Mouse (Mus musculus) layer of hippocampus, postnatal 14 days (tissue): ENCODE measurements around the gene Hmgn1. TPM values are rescaled to one million over a fixed set of nuclear protein-coding genes. Genes with fewer than 3 reads are reported as not detected.
"Not testable (repeated sequence)": the region's sequence is repeated elsewhere in the genome, so short reads cannot be mapped to it uniquely, and the experiment has no call there.

ENCODE experiments used
- DNase-seq, 2 experiments: peaks; one replicate each; pipeline ENCODE4 v3.0.0; 2021 to 2022; ENCODE audit warnings: low spot score in 2 of 2, mixed read lengths in 1 of 2
- total RNA-seq, 2 experiments: library from RNA; stranded (reverse); gene quantifications; 2 replicates each; pipeline ENCODE4 v1.2.3; 2021

Gene Hmgn1
- total RNA-seq, 2 experiments from 2014 or later, result 69.3 to 81.1 TPM

GRCm38 (mm10) chr16:96128466-96128865, 937 bp upstream of the Hmgn1 start:
- no peak for DNase-seq

- no peak for DNase-seq
These were observed 257 bp downstream of the Hmgn1 start for GRCm38 (mm10) chr16:96127288-96127656.

- no peak for DNase-seq
These were observed 801 bp downstream of the Hmgn1 start for GRCm38 (mm10) chr16:96126684-96127171.

DNA sequence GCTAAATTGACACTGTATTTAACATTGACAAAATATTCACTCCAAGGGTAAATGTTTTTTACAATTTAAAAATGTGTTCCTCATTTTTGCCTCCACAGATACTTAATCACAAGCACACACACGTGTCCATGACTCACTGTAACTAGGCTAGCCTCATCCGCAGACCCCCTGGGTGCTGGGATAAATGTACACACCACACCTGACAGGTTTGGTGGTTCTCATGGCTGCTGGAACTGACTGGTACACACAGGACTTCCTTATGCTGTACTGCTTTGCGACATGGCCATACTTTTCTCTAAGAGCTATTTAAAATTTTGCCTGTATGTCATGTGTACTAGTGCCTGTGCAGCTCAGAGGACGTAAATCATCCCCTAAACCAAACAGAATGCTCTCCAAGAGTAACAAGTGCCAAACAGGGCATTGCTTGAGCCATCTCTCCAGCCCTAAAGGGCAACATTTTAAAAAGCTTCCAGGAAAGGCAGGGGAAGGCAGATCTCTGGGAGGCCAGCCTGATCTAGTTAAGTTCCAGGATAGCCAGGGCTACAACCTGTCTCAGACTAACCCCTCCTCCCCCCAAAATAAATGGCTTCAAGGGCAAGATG, 7.4 kb downstream of the Hmgn1 start:
- no peak for DNase-seq

- DNase-seq, result no peak
These were observed 12.8 kb downstream of the Hmgn1 start for GRCm38 (mm10) chr16:96114729-96115128.

DNA sequence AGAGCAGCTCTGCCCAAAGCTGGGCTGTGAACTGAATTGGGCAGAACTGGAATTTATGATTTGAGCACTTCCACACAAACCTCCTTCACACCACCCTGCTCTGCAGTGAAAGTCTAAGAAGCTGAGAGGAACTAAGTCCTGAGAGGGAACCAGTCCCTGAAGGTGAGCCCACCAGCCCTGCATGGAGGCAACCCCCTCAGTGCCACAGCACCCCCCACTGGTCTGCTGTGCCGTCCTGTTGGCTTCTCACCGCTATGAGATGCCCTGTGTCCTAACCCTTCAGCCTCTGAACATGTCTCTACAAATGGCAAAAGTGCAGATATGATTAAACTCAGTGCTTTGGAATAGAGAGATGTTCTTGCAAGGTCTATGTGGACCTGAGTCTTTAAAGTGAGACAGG, 14.8 kb downstream of the Hmgn1 start:
- DNase-seq, result no peak

DNA sequence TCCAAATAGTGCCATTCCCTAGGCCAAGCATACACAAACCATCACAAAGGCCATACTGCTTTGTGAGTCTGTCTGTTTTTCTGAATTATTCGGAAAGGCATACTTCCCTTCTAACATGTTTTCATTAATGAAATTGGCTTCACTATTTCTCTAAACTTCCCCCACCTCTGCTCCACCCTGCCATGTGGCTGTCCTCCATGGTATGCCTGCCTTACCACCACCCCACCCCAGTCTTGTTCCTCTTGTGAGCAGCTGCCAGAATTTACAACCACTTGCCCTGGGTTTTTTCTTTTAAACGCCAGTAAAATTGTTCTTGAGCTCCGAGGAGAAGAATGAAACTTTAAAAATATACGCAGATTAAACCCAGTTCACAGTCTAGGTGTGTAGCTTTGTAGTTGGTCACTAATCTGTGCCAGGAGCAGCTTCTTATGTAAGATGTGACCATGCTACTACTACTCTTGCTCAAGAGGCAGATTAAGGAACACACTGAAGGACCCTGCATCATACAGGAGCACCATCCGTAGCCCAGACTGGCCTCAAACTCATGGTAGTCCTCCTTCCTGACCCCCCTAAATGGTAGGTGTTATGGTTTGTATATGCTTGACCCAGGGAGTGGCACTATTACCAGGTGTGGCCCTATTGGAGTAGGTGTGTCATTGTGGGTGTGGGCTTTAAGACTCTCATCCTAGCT, 16.7 kb downstream of the Hmgn1 start:
- no peak for DNase-seq

- no peak for DNase-seq
These were observed 17.9 kb downstream of the Hmgn1 start for GRCm38 (mm10) chr16:96109673-96110072.

- no peak for DNase-seq
These were observed 24.5 kb downstream of the Hmgn1 start for GRCm38 (mm10) chr16:96103036-96103435.

DNA sequence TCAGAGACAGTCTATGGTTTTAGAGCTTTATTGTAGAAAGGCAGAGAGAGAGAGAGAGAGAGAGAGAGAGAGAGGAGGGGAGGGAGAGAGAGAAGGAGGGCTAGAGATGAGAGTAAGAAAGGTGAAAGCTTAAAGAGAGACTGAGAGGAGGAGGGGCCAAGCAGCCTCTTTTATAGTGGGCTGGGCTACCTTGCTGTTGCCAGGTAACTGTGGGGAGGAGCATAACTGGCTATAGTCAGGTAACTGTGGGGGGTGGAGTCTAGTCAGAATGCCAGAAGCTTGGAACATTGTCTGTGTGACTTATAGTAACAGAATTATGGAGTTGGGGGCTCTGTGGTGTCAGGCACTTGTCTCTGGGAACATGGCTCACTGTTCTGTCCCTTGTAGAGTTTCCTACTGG, 29.7 kb downstream of the Hmgn1 start:
- DNase-seq, result not testable (repeated sequence)

DNA sequence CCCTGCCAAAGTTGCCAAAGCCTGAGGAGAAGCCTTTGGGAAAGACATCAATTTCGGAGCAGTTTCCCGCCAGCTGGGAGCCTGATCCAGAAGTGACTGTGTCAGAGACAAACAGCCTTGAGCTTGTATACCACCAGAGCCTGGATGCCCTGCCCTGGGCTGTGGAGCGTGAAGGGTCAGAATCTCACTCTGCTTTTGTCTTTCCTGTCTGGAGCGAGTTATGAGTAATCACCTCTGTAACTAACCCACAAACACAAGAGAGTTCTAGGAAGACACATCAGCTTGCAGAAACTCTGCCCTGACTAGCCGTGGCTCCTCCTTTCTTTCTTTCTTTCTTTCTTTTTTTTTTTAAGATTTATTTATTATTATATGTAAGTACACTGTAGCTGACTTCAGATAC, 31.6 kb downstream of the Hmgn1 start:
- no peak for DNase-seq

DNA sequence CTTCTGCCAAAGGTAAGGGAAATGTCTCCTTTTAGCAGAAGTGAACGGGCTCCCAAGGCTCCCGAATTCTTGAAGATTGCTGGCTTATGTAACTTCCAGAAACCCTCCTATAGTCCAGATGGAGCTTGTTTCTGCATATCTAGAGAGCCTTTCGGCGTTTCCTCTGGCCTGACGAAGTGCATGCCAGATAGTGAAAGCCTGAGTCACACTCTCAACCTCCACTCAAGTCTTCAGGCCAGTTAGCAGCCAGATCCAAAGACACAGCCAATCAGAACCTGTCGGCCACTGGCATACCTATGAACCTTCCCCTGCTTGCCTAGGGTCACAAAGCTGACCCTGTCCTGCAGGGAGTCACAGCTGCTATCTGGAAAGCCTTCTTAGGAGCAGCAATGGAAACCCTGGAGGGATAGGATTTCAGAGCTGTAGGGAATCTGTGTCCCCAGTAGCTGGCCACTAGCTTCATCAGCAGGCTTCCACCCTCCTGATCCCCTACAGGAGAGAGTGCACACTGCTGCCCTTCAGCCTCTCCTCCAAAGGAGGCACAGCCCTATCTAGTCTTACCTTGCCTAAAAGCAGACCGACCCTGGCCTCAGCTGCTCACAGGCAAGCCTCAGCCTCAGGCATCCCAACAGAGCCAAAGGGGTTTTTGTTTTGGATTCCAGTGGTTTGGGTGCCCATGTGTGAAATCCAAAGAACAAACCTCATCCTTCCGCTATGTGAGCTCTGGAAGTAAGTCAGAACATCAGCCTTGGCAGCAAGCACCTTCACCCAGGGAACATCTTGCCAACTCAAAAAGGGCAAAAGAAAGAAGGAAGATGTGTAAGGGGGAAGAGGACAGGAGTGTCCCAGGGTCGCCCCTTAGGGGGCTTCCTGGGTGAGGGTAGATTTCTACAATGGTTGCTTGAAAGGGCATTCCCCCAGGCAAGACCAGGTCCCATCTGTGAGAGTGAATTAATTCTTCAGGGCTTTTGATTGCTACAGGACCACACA, 35.7 kb downstream of the Hmgn1 start:
- no peak for DNase-seq

DNA sequence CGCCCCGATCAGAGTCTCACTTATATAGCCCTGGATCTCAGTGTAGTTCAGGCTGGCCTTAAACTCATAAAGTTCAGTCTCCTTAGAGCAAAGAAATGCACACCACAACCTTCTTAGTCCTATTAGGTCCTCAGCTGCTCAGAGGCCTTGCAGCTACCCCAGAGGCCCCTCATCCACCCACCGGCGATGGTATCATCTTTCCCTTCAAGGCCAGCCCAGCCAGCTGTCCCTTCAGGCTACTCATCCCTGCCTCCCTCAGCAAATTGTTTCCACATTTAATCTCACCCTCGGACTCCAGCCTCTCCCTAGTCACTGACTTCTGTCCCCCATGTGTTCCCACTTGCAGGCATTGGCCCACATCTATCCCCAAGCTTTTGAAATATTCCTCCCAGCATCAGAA, 39.4 kb downstream of the Hmgn1 start:
- no peak for DNase-seq

DNA sequence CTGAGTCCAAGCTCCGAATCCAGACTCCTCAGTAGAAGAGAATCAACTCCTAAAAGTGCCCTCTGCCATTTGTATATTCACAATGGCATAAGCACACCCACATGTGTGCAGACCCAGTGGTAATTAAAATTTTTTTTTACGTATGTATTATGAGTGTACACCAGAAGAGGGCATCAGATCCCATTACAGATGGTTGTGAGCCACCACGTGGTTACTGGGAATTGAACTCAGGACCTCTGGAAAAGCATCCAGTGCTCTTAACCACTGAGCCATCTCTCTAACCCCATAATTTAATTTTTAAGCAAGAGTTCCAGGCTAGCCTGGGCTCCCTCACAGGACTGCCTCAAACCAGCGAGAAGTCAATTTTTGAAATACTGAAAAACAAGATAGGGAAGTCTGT, 40.1 kb downstream of the Hmgn1 start:
- DNase-seq, result no peak

- DNase-seq, result no peak
These were observed 40.5 kb downstream of the Hmgn1 start for GRCm38 (mm10) chr16:96087001-96087400.

GRCm38 (mm10) chr16:96085597-96085996, 41.9 kb downstream of the Hmgn1 start:
- no peak for DNase-seq

- no peak for DNase-seq
These were observed 44.3 kb downstream of the Hmgn1 start for GRCm38 (mm10) chr16:96083179-96083646.

- DNase-seq, result peak; percentile 85 to 92
These were observed 45.0 kb downstream of the Hmgn1 start, which contains the start of gene Brwd1 for GRCm38 (mm10) chr16:96082301-96083178. Gene Brwd1 (minus strand): TSS chr16:96082526.

DNA sequence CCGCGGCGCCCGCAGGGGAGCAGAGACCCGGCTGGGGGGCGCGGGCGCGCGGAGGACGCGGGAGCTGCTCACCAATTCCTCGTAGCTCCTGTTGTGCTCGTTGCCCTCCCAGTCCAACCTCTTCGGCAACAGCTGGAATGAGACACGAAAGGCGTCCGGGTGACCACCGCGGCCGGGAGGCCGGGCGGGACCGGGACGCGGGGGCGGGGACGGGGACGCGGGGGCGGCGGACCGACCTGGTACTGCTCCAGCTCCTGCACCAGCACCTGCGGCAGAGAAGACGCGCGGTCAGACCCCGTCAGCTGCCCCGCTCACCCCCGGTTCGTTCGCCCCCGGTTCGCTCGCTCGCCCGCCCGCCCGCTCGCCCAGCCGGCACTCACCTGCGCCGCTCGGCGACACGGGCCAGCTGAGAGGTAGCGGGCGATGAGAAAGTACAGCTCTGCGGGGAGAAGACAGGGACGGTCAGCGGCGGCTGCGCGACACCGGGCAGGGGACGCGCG, 45.7 kb downstream of the Hmgn1 start:
- DNase-seq, result peak; percentile 47 to 71

DNA sequence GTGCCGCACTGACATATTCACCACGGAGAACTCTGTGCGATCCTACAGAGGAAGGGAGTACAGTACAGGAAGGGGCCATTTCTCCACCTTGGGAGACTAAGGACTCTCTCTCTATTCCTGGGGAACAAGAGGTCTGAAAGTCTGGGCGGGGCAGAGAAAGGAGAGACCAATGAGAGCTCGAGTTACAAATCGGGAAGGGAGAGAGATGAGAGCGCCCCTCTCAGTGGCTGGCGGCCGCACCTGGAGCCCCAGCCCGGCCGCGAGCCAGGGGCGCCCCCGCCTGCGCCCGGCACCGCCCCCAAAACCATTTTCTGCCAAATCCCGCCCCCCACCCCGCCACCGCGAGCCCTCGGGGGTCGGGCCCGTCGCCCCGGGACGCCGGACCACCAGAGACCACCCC, 46.2 kb downstream of the Hmgn1 start:
- peak; percentile 94 to 95 for DNase-seq
